Mouse (Mus musculus): ENCODE measurements around the gene Eif4a1.

The Eif4a1 gene

GRCm38 (mm10) chr11:69699595-69699994 lies 27.4 kb upstream of the Eif4a1 start:
- DNase-seq (ENCODE audit: inconsistent ontology term): no peak

GRCm38 (mm10) chr11:69698574-69698973 lies 26.4 kb upstream of the Eif4a1 start:
- DNase-seq (ENCODE audit: inconsistent ontology term): no peak

GRCm38 (mm10) chr11:69697396-69697795 lies 25.2 kb upstream of the Eif4a1 start:
- DNase-seq (ENCODE audit: inconsistent ontology term): no peak

- DNase-seq (ENCODE audit: inconsistent ontology term): peak; percentile 76
Measured at GRCm38 (mm10) chr11:69695361-69696181, 23.3 kb upstream of the Eif4a1 start, which contains the start of the genes Tnfsf12 and Tnfsfm13. TSS of gene Tnfsf12 (minus strand) at chr11:69695849. TSS of gene Tnfsfm13 (minus strand) at chr11:69696098.

- DNase-seq (ENCODE audit: inconsistent ontology term): no peak
Measured at GRCm38 (mm10) chr11:69695046-69695360, 22.8 kb upstream of the Eif4a1 start.

GRCm38 (mm10) chr11:69693421-69693965 lies 21.3 kb upstream of the Eif4a1 start:
- no peak for DNase-seq (ENCODE audit: inconsistent ontology term)

GRCm38 (mm10) chr11:69692863-69693262 lies 20.6 kb upstream of the Eif4a1 start:
- no peak for DNase-seq (ENCODE audit: inconsistent ontology term)

- DNase-seq (ENCODE audit: inconsistent ontology term): no peak
Measured at GRCm38 (mm10) chr11:69692196-69692811, 20.1 kb upstream of the Eif4a1 start.

GRCm38 (mm10) chr11:69689891-69690290 lies 17.7 kb upstream of the Eif4a1 start:
- no peak for DNase-seq (ENCODE audit: inconsistent ontology term)

GRCm38 (mm10) chr11:69687061-69687460 lies 14.8 kb upstream of the Eif4a1 start:
- no peak for DNase-seq (ENCODE audit: inconsistent ontology term)

GRCm38 (mm10) chr11:69686377-69686776 lies 14.2 kb upstream of the Eif4a1 start:
- peak; percentile 74 for DNase-seq (ENCODE audit: inconsistent ontology term)

GRCm38 (mm10) chr11:69685526-69686148 lies 13.4 kb upstream of the Eif4a1 start, which contains the start of gene Tnfsf13:
TSS of gene Tnfsf13 (minus strand) at chr11:69685784.
- DNase-seq (ENCODE audit: inconsistent ontology term): peak; percentile 94

GRCm38 (mm10) chr11:69684936-69685335 lies 12.7 kb upstream of the Eif4a1 start:
- no peak for DNase-seq (ENCODE audit: inconsistent ontology term)

GRCm38 (mm10) chr11:69684128-69684745 lies 12.0 kb upstream of the Eif4a1 start:
- no peak for DNase-seq (ENCODE audit: inconsistent ontology term)

- no peak for DNase-seq (ENCODE audit: inconsistent ontology term)
Measured at GRCm38 (mm10) chr11:69683576-69683975, 11.4 kb upstream of the Eif4a1 start.

- DNase-seq (ENCODE audit: inconsistent ontology term): peak; percentile 81
Measured at GRCm38 (mm10) chr11:69682840-69683533, 10.8 kb upstream of the Eif4a1 start.

GRCm38 (mm10) chr11:69682209-69682839 lies 10.1 kb upstream of the Eif4a1 start:
- DNase-seq (ENCODE audit: inconsistent ontology term): no peak

- peak; percentile 98 for DNase-seq (ENCODE audit: inconsistent ontology term)
Measured at GRCm38 (mm10) chr11:69681314-69682208, 9.3 kb upstream of the Eif4a1 start, which contains the start of gene Senp3. TSS of gene Senp3 (minus strand) at chr11:69682084.

- DNase-seq (ENCODE audit: inconsistent ontology term): no peak
Measured at GRCm38 (mm10) chr11:69680136-69680855, 8.1 kb upstream of the Eif4a1 start.

All from Muller cell, postnatal 12 days (primary cell).